In the genomic region with DNA sequence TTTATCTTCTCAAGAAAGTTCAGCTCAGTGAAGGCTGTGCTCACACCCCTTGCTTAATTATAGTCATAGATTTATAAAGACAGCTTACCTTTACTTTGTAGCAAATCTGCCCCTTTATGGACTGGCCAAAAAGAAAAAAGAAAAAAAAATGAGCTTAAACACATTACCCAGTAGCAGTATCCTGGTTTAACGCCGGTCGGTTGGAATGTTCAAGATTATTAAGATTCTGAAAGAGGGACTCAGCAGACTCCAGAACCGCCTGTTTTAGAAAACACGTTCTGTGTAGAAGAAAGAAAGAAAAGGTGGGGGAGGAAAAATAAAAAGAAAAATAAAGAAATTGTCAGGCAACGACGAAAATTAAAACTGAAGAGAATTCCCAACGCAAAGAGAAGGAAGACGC, we compare ENCODE assay signal across 12 mouse cellular contexts. TPM values are rescaled to one million over a fixed set of nuclear protein-coding genes. Genes with fewer than 3 reads are reported as not detected.
DNase-seq lines count a peak whose midpoint lies in the region; ATAC-seq and TF ChIP-seq lines count a peak whose summit lies in the region.
"Had no signal": no experiment of that assay in that cellular context is flagged by ENCODE, and none has a peak within 500 bp of the region (broad histone marks: within the 10 kb centered on the region; RNA-seq: fewer than 3 reads in every experiment).

No protein-coding gene starts in this region.

- no peak for DNase-seq in heart, postnatal 10 days
- DNase-seq in liver, postnatal 0 days = no peak
- no peak for DNase-seq in limb, embryonic 10.5 days (ENCODE audit: low spot score)
- DNase-seq in layer of hippocampus, postnatal 10 days (ENCODE audit: low spot score in 2 of 2) = no peak
- DNase-seq: adrenal gland, adult 8-10 months; right cerebral cortex, postnatal 4 days had no signal

- no peak for TF ChIP-seq EP300 in liver, postnatal 0 days (IDR thresholded peaks at IDR 0.05; ENCODE audit: low read depth)

- peak overlapping the region; percentile 73; the same call in 1 of the 2 replicates for H3K9ac ChIP-seq in heart, embryonic 11.5 days (ENCODE audit: low read depth, low read length)
- H3K9ac ChIP-seq in liver, embryonic 12.5 days = no peak overlapping the region
- H3K9ac ChIP-seq in liver, postnatal 0 days (replicated peaks) = no peak overlapping the region
- no peak overlapping the region; the same call in 1 of the 2 replicates for H3K9ac ChIP-seq in stomach, embryonic 14.5 days (replicated peaks; ENCODE audit: low read depth, low read length)
- H3K9ac ChIP-seq: forebrain, embryonic 12.5 days; lung, embryonic 15.5 days had no signal

- peaks cover 69% of the 10 kb centered on the region for H3K27me3 ChIP-seq in heart, embryonic 11.5 days (ENCODE audit: control insufficient read depth, insufficient read depth, low read length)
- peaks cover 97% of the 10 kb centered on the region for H3K27me3 ChIP-seq in liver, embryonic 12.5 days (replicated peaks)
- peaks cover 99% of the 10 kb centered on the region for H3K27me3 ChIP-seq in liver, postnatal 0 days (ENCODE audit: insufficient read depth, low read length)
- H3K27me3 ChIP-seq in limb, embryonic 10.5 days (ENCODE audit: low read depth, poor library complexity, severe bottlenecking) = peaks cover 100% of the 10 kb centered on the region
- H3K27me3 ChIP-seq in stomach, embryonic 14.5 days (ENCODE audit: control insufficient read depth, insufficient read depth, low read length) = peaks cover 31% of the 10 kb centered on the region; the same call in 1 of the 2 replicates

- peak overlapping the region; percentile 70 for H3K4me3 ChIP-seq in heart, embryonic 11.5 days (ENCODE audit: low read depth, low read length)
- peak overlapping the region; percentile 13; the same call in 1 of the 2 replicates for H3K4me3 ChIP-seq in liver, embryonic 12.5 days
- H3K4me3 ChIP-seq in liver, postnatal 0 days (ENCODE audit: low read depth, low read length) = no peak overlapping the region
- H3K4me3 ChIP-seq in limb, embryonic 10.5 days = peak overlapping the region; percentile 61; the same call in 1 of the 2 replicates
- H3K4me3 ChIP-seq in stomach, embryonic 14.5 days (ENCODE audit: low read depth, low read length) = peak overlapping the region; percentile 55; the same call in 1 of the 2 replicates

- no peak for TF ChIP-seq CTCF in liver, postnatal 0 days (IDR thresholded peaks at IDR 0.05; ENCODE audit: low read depth)

- no peaks in the 10 kb centered on the region for H3K36me3 ChIP-seq in heart, embryonic 11.5 days (ENCODE audit: control insufficient read depth, insufficient read depth, low read length)
- no peaks in the 10 kb centered on the region for H3K36me3 ChIP-seq in liver, embryonic 12.5 days
- no peaks in the 10 kb centered on the region for H3K36me3 ChIP-seq in liver, postnatal 0 days (replicated peaks; ENCODE audit: insufficient read depth, low read length)
- H3K36me3 ChIP-seq in limb, embryonic 10.5 days = no peaks in the 10 kb centered on the region
- no peaks in the 10 kb centered on the region for H3K36me3 ChIP-seq in stomach, embryonic 14.5 days (ENCODE audit: control insufficient read depth, insufficient read depth, low read length)
- H3K36me3 ChIP-seq: forebrain, embryonic 12.5 days; lung, embryonic 15.5 days had no signal

- H3K27ac ChIP-seq in heart, embryonic 11.5 days (ENCODE audit: low read depth, low read length) = no peak overlapping the region
- no peak overlapping the region for H3K27ac ChIP-seq in liver, embryonic 12.5 days
- H3K27ac ChIP-seq in liver, postnatal 0 days (ENCODE audit: low read depth) = no peak overlapping the region
- H3K27ac ChIP-seq in limb, embryonic 10.5 days = no peak overlapping the region
- H3K27ac ChIP-seq in stomach, embryonic 14.5 days (ENCODE audit: low read length) = no peak overlapping the region
- H3K27ac ChIP-seq: forebrain, embryonic 12.5 days; lung, embryonic 15.5 days had no signal

- ATAC-seq in heart, embryonic 11.5 days (replicated peaks; ENCODE audit: insufficient number of reproducible peaks, low FRiP score, low TSS enrichment) = no peak
- no peak for ATAC-seq in liver, embryonic 12.5 days
- no peak for ATAC-seq in liver, postnatal 0 days
- ATAC-seq in stomach, embryonic 14.5 days (ENCODE audit: insufficient number of reproducible peaks, insufficient read depth, low FRiP score, low read depth) = no peak
- no peak for ATAC-seq in cerebellum, adult (ENCODE audit: insufficient number of reproducible peaks, low FRiP score, low TSS enrichment)

- intact Hi-C loops in heart, postnatal 10 days (cut with DNase I) = loop anchor here (5.0 kb wide), 1 partner anchor 1584 kb away; a partner anchor contains a TSS

- 3% methylated on average over 9 of the region's 9 CpGs for WGBS in heart, embryonic 11.5 days (ENCODE audit: insufficient replicate concordance)
- 1% methylated on average over 9 of the region's 9 CpGs for WGBS in liver, embryonic 12.5 days (ENCODE audit: insufficient replicate concordance)
- 2% methylated on average over 9 of the region's 9 CpGs for WGBS in liver, postnatal 0 days (ENCODE audit: insufficient replicate concordance)
- WGBS in limb, embryonic 10.5 days = under 1% methylated on average over 9 of the region's 9 CpGs
- 13% methylated on average over 9 of the region's 9 CpGs for WGBS in stomach, embryonic 14.5 days

- H3K9me3 ChIP-seq in heart, embryonic 11.5 days (replicated peaks; ENCODE audit: control insufficient read depth, low read length) = no peaks in the 10 kb centered on the region
- no peaks in the 10 kb centered on the region for H3K9me3 ChIP-seq in liver, embryonic 12.5 days (replicated peaks)
- no peaks in the 10 kb centered on the region for H3K9me3 ChIP-seq in liver, postnatal 0 days (ENCODE audit: low read length)
- H3K9me3 ChIP-seq in limb, embryonic 10.5 days (replicated peaks) = no peaks in the 10 kb centered on the region
- no peaks in the 10 kb centered on the region for H3K9me3 ChIP-seq in stomach, embryonic 14.5 days (ENCODE audit: control insufficient read depth, low read depth, low read length)
- H3K9me3 ChIP-seq: forebrain, embryonic 12.5 days; lung, embryonic 15.5 days had no signal

- H3K4me2 ChIP-seq in heart, embryonic 11.5 days = peak overlapping the region; percentile 97
- H3K4me2 ChIP-seq in liver, embryonic 12.5 days = 0 out of 2 replicates have a peak overlapping the region, but pooled peaks have one; percentile 73
- no peak overlapping the region for H3K4me2 ChIP-seq in liver, postnatal 0 days (ENCODE audit: low read depth, low read length)
- H3K4me2 ChIP-seq in stomach, embryonic 14.5 days (replicated peaks; ENCODE audit: low read depth, low read length) = peak overlapping the region; percentile 94

- peaks cover 14% of the 10 kb centered on the region; the same call in 1 of the 2 replicates for H3K4me1 ChIP-seq in heart, embryonic 11.5 days (ENCODE audit: control insufficient read depth, insufficient read depth, low read length)
- 0 out of 2 replicates have a peak, but pooled peaks cover 11% of the 10 kb centered on the region for H3K4me1 ChIP-seq in liver, embryonic 12.5 days
- peaks cover 9% of the 10 kb centered on the region; the same call in 1 of the 2 replicates for H3K4me1 ChIP-seq in liver, postnatal 0 days (ENCODE audit: insufficient read depth)
- peaks cover 61% of the 10 kb centered on the region for H3K4me1 ChIP-seq in limb, embryonic 10.5 days
- H3K4me1 ChIP-seq in stomach, embryonic 14.5 days (ENCODE audit: control insufficient read depth, insufficient read depth, low read length) = peaks cover 8% of the 10 kb centered on the region; the same call in 1 of the 2 replicates

RNA-seq across cellular contexts. Expression of a gene that starts 16.8 kb away (rescaled TPM):
- polyA plus RNA-seq in heart, embryonic 11.5 days (2014; fragmentation: Nextera tagmentation; extraction: Ambion mirVana) = 32.7 and 32.8 TPM in 2 replicates
- total RNA-seq in heart, postnatal 10 days (2021) = 1 to 10 TPM; 1.4 to 1.6 TPM
- polyA plus RNA-seq in liver, embryonic 12.5 days (2016; fragmentation: Nextera tagmentation; extraction: Ambion mirVana) = 5.0 and 5.9 TPM in 2 replicates
- polyA plus RNA-seq in liver, postnatal 0 days (2015; fragmentation: Nextera tagmentation; extraction: Ambion mirVana) = 0.20 and 0.33 TPM in 2 replicates
- polyA plus RNA-seq in limb, embryonic 10.5 days (2016; fragmentation: Nextera tagmentation; extraction: Ambion mirVana) = 25.6 and 39.1 TPM in 2 replicates
- 24.2 and 24.7 TPM in 2 replicates for polyA plus RNA-seq in stomach, embryonic 14.5 days (2014; fragmentation: Nextera tagmentation; extraction: Ambion mirVana)
- total RNA-seq in layer of hippocampus, postnatal 10 days (2021) = not detected
